Mouse (Mus musculus): ENCODE data around the gene Prpf38a. TPM values are rescaled to one million over a fixed set of nuclear protein-coding genes. Genes with fewer than 3 reads are reported as not detected.

Gene Prpf38a
- polyA plus RNA-seq (2015; fragmentation: Nextera tagmentation; extraction: Ambion mirVana), result 90.2 and 90.9 TPM in 2 replicates

DNA sequence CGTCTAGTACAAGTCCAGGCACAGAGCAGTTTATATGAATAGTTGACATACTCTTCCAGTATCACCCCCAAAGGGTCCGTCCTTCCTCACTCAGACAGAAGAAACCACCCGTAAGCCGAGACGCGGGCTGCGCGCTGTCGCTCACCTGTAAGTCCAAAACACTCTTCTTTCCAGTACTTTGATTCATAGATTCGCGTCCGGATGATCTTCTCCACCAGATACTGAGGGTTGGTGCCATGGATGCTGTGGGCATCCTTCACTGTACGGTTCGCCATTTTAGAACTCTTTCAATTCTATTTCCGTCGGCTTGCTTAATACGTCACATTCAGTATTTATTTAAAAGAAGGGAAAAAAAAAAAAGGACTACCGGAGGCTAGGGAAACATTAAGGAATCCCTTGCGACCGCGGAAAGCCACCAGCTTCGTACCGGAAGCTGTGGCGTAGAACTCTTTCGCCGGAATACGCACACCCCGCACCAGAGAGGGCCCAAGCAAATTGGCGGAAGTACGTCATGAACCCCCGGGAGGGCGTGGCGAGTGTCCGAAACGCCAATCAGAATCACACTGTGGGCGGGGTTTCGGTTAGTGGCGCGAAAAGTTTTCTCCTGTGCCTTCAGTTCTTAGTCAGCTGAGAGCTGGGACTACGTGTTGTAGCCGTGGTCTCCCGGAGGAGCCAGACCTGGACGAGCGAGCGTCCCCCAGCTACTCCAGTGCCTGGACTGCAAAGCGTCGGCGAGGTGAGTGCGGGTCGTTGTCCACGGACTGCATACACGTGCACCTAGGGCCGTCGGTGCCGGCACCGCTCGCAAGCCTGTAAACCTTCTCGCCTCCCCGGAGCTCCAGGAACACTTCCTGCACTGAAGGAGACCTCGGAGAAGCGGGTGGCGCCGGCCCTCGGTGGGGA is at the start of gene Prpf38a, which contains the start of gene Orc1:
Gene Prpf38a (minus strand): TSS at position 497 of the 903 bp plus-strand sequence.
Gene Orc1 (plus strand): TSS at position 584 of the 903 bp plus-strand sequence.
- peak; percentile 99 for ATAC-seq (ENCODE audit: borderline replicate concordance, extremely low read depth, low FRiP score, low TSS enrichment)
- H3K9ac ChIP-seq, result peak within 1 kb of the TSS; percentile 67
- under 1% methylated on average over 64 of the region's 64 CpGs for WGBS
- peak within 1 kb of the TSS; percentile 82 for H3K27ac ChIP-seq
- peak within 1 kb of the TSS; percentile 90 for H3K4me2 ChIP-seq
- H3K27me3 ChIP-seq, result no peaks in the 10 kb centered on the region
- H3K9me3 ChIP-seq, result no peaks in the 10 kb centered on the region
- peaks cover 21% of the 10 kb centered on the region for H3K4me1 ChIP-seq
- peaks cover 18% of the 10 kb centered on the region for H3K36me3 ChIP-seq
- peak within 1 kb of the TSS; percentile 85 for H3K4me3 ChIP-seq

DNA sequence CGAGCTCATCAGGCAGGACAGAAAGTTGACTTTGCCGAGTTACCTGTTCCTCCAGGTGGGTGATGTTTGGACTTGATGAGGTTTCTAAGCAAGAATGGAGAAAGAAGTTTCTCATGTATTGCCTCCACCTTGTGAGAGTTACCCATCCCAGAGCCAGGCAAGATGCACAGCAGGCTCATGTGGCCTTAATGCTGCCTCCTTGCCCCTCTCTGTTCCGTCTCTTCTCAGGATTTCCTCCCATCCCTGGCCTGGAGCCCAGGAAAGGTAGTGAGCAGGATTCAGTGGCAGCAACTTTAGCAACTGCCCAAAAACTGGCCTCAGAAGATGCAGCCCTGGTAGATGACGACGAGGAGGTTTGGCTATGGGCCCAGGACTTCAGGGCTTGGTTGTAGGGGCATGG is 47.9 kb upstream of the Prpf38a start:
- 82% methylated on average over 5 of the region's 5 CpGs for WGBS
- H3K4me2 ChIP-seq, result no peak overlapping the region
- H3K4me1 ChIP-seq, result no peaks in the 10 kb centered on the region
- no peaks in the 10 kb centered on the region for H3K9me3 ChIP-seq
- H3K27me3 ChIP-seq, result no peaks in the 10 kb centered on the region
- no peak overlapping the region for H3K9ac ChIP-seq
- ATAC-seq (ENCODE audit: borderline replicate concordance, extremely low read depth, low FRiP score, low TSS enrichment), result no peak
- no peak overlapping the region for H3K27ac ChIP-seq
- H3K36me3 ChIP-seq, result peaks cover 78% of the 10 kb centered on the region
- no peak overlapping the region for H3K4me3 ChIP-seq

DNA sequence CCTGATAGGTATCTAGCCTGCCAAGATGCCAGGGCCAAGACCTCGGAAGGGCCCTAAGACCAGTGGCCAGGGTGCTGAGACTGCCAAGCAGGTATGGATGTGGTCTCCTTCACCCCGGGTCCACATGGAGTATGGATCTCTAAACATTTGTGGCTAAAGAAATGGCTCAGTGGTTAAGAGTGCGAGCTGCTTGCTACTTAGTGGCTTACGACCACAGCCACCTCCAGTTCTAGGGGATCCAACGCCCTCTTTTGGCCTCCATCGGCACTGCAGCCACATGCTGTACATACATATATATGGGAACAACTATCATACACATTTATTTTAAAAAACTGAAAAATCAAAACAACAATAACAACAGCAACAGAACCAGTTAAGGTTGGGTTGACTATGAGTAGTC is 42.4 kb upstream of the Prpf38a start:
- Histone ChIP-seq H3K27me3 (no peaks in the 10 kb centered on the region), H3K27ac (no peak overlapping the region), H3K9me3 (no peaks in the 10 kb centered on the region), H3K4me1 (peaks cover 19% of the 10 kb centered on the region), H3K36me3 (peaks cover 25% of the 10 kb centered on the region), H3K4me3 (no peak overlapping the region), H3K9ac (no peak overlapping the region), H3K4me2 (no peak overlapping the region)
- no peak for ATAC-seq (ENCODE audit: borderline replicate concordance, extremely low read depth, low FRiP score, low TSS enrichment)
- 91% methylated on average over 6 of the region's 6 CpGs for WGBS

DNA sequence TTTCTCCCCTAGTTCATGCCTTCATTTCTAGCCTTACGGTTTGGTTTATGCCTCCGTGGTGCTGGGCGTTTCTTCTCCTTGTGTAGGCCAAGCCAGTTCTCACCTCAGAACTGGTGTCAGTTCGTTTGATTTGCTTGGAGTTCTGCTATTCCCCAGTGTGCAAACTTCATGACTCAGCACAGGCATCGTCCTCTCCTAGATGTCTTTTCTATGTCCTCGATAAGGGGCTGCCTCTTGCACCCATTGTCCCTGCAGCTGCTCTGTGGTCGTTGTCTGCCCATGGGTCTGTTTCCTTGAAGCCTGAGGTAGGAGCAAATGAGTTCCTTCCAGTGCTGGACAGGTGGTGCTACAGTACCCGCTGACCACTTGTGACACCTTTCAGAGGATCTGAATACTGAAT is 41.4 kb upstream of the Prpf38a start:
- peaks cover 15% of the 10 kb centered on the region for H3K36me3 ChIP-seq
- WGBS, result 11% methylated on average over 8 of the region's 8 CpGs

DNA sequence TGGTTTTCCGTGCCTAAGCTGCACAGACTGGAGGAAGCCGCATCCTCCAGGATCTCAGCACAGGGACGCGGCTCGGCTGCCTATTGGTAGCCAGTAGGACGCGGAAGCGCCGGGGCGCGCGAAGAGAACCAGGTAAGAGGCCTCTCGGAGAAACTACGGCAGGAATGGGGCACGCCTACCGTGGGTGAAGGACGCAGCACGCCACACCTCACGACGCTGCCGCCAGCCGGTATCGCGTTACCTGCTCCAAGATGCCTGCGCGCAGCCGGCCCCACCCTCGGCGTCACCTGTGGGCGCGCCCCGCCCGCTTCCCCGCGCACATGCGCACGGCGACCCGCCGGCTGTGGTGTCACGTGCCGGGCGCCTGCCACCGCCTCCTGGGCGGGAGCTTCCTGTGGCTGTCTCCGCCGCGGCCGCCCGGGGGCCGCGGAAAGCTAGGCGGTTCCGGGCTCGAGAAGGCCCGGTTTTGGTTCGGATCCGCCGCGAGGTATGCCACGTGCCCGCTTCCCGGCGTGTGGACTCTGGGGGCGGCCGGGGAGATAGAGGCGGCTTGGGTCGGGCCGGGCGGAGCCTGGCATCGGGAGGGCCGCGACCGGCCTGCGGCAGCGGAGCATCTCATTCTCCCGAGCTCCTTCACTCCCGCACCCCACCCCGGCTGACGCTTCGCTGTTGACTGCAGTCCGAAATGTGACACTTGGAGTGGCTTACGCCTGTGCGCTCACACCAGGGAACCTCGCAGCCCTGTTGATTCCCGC is 40.6 kb upstream of the Prpf38a start, which contains the start of gene Cc2d1b:
Gene Cc2d1b (plus strand): TSS at position 354 of the 755 bp plus-strand sequence.
- H3K9me3 ChIP-seq, result no peaks in the 10 kb centered on the region
- peak within 1 kb of the TSS; percentile 84 for H3K4me2 ChIP-seq
- peak within 1 kb of the TSS; percentile 90 for H3K27ac ChIP-seq
- peak; percentile 94 for ATAC-seq (ENCODE audit: borderline replicate concordance, extremely low read depth, low FRiP score, low TSS enrichment)
- H3K27me3 ChIP-seq, result no peaks in the 10 kb centered on the region
- H3K36me3 ChIP-seq, result peaks cover 7% of the 10 kb centered on the region; the same call in 1 of the 2 replicates
- WGBS, result under 1% methylated on average over 86 of the region's 86 CpGs
- H3K9ac ChIP-seq, result peak within 1 kb of the TSS; percentile 93
- H3K4me1 ChIP-seq, result peaks cover 19% of the 10 kb centered on the region
- H3K4me3 ChIP-seq, result peak within 1 kb of the TSS; percentile 88

More for the DNA sequence above, 41.4 kb upstream of the Prpf38a start:
- H3K4me3 ChIP-seq, result peak overlapping the region; percentile 88
- ATAC-seq (ENCODE audit: borderline replicate concordance, extremely low read depth, low FRiP score, low TSS enrichment), result no peak
- no peaks in the 10 kb centered on the region for H3K9me3 ChIP-seq
- no peaks in the 10 kb centered on the region for H3K27me3 ChIP-seq
- H3K4me1 ChIP-seq, result peaks cover 19% of the 10 kb centered on the region
- H3K9ac ChIP-seq, result peak overlapping the region; percentile 93
- H3K4me2 ChIP-seq, result peak overlapping the region; percentile 84
- H3K27ac ChIP-seq, result peak overlapping the region; percentile 90

DNA sequence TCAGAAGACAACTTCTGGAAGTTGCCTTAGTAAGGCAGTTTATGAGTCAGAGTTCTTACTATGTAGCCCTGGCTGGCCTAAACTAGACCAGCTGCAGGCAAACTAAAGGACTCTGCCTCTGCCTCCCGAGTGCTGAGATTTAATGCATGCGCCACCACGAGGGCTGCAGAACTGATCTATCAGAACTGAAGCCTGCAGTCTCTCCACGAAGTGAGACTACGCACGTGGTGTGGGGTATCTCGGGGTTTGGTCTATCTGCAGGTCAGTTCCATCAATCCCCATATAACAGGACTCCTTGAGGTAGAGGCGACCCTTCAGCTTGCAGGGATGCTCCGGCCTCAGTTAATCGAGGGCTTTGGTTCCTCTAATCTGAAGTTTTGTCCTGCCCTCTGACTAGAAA is 40.0 kb upstream of the Prpf38a start:
- ATAC-seq (ENCODE audit: borderline replicate concordance, extremely low read depth, low FRiP score, low TSS enrichment), result peak; percentile 30
- Histone ChIP-seq H3K27me3 (no peaks in the 10 kb centered on the region), H3K9ac (peak overlapping the region; percentile 93), H3K27ac (peak overlapping the region; percentile 90), H3K4me2 (peak overlapping the region; percentile 84), H3K9me3 (no peaks in the 10 kb centered on the region), H3K4me3 (peak overlapping the region; percentile 88), H3K4me1 (peaks cover 19% of the 10 kb centered on the region), H3K36me3 (peaks cover 3% of the 10 kb centered on the region; the same call in 1 of the 2 replicates)
- WGBS, result 3% methylated on average over 10 of the region's 10 CpGs

DNA sequence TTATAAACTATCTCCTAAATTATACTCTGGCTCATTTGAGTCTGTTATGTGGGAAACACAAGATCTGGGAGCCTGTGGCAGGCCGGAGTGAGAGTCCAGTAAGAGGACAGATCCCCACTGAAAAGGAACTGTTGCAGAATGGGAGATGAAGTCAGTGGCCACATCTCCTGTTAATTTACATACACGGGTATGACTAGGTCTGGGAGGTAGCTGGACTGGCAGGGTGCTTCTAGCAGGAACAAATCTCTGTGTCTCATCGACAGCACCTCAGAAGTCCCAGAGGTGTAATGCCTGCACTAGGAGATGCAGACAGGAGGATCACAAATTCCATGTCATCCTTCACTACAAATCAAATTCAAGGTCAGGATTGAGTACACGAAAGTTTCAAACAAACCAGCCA is 39.5 kb upstream of the Prpf38a start:
- peak overlapping the region; percentile 88 for H3K4me3 ChIP-seq
- H3K27me3 ChIP-seq, result no peaks in the 10 kb centered on the region
- H3K36me3 ChIP-seq, result peaks cover 4% of the 10 kb centered on the region; the same call in 1 of the 2 replicates
- ATAC-seq (ENCODE audit: borderline replicate concordance, extremely low read depth, low FRiP score, low TSS enrichment), result no peak
- H3K9ac ChIP-seq, result peak overlapping the region; percentile 93
- peak overlapping the region; percentile 90; the same call in 1 of the 2 replicates for H3K27ac ChIP-seq
- H3K9me3 ChIP-seq, result no peaks in the 10 kb centered on the region
- peaks cover 19% of the 10 kb centered on the region for H3K4me1 ChIP-seq
- WGBS, result 62% methylated on average over 4 of the region's 4 CpGs
- H3K4me2 ChIP-seq, result peak overlapping the region; percentile 84

DNA sequence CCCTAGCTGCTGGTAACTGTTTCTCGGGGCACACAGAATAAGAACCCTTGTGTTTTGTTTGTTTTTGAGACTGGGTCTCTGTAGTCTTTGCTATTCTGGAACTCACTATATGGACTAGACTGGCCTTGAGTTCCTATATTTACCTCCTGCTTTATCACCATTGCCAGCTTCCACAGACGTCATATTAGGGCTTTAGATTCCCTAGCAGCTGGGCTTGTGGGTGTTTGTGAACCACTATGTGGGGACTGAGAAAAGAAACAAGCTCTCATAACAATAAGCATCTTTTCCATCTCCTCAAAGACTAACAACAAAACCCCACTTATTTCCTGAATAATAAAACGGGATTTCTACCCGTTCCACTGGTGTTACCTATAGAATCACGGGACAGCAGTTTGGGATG is 31.8 kb upstream of the Prpf38a start:
- Histone ChIP-seq H3K27ac (no peak overlapping the region), H3K4me2 (no peak overlapping the region), H3K4me3 (no peak overlapping the region), H3K9ac (no peak overlapping the region), H3K36me3 (peaks cover 15% of the 10 kb centered on the region; the same call in 1 of the 2 replicates), H3K4me1 (no peaks in the 10 kb centered on the region), H3K9me3 (no peaks in the 10 kb centered on the region), H3K27me3 (no peaks in the 10 kb centered on the region)
- no peak for ATAC-seq (ENCODE audit: borderline replicate concordance, extremely low read depth, low FRiP score, low TSS enrichment)
- WGBS, result 85% methylated on average over 5 of the region's 5 CpGs

DNA sequence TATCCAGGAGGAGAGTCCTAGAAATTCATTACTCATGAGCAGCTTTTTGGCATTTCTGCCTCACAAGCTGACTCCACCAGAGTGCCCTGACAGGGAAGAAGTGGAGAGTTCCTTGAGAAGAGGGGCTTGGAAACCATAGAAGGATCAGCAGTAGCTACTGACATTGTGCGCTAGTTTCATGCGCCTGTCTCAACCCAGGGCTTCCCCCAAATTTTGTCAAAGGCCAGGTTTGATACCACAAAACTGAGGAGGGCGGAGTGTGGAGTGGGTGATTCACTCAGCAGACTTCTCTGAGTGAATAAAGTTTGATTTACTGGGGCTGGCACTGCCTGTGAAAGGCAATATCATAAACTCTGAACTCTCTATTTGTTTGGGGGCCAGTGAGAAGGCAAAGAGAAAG is 29.5 kb upstream of the Prpf38a start:
- no peak for ATAC-seq (ENCODE audit: borderline replicate concordance, extremely low read depth, low FRiP score, low TSS enrichment)
- H3K27me3 ChIP-seq, result no peaks in the 10 kb centered on the region
- H3K4me2 ChIP-seq, result no peak overlapping the region
- no peak overlapping the region for H3K4me3 ChIP-seq
- no peak overlapping the region for H3K27ac ChIP-seq
- H3K4me1 ChIP-seq, result no peaks in the 10 kb centered on the region
- no peaks in the 10 kb centered on the region for H3K9me3 ChIP-seq
- WGBS, result 80% methylated on average over 3 of the region's 3 CpGs
- H3K9ac ChIP-seq, result no peak overlapping the region
- peaks cover 31% of the 10 kb centered on the region; the same call in 1 of the 2 replicates for H3K36me3 ChIP-seq

DNA sequence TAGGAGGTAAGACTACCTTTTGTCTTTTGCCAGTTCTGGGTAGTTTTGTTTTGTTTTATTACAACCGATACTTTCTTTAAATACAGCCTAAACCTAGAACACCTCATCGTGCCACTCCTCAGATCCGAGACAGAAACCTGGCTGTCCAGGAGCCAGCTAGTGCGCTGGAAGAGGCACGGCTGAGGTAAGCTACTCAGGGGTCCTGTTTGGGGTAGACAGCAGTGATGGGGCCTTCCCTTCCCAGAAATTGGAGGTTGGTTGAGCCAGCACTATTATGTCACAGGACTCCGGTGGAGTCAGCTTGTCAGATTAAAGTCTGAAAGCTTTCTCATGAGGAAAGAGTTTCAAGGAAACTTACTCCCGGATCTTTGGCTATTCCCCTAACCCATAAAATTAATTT is 22.7 kb upstream of the Prpf38a start:
- no peak for ATAC-seq (ENCODE audit: borderline replicate concordance, extremely low read depth, low FRiP score, low TSS enrichment)
- Histone ChIP-seq H3K4me2 (no peak overlapping the region), H3K27ac (no peak overlapping the region), H3K9me3 (no peaks in the 10 kb centered on the region), H3K4me3 (no peak overlapping the region), H3K4me1 (no peaks in the 10 kb centered on the region), H3K9ac (no peak overlapping the region), H3K36me3 (peaks cover 58% of the 10 kb centered on the region), H3K27me3 (no peaks in the 10 kb centered on the region)
- 93% methylated on average over 7 of the region's 7 CpGs for WGBS

DNA sequence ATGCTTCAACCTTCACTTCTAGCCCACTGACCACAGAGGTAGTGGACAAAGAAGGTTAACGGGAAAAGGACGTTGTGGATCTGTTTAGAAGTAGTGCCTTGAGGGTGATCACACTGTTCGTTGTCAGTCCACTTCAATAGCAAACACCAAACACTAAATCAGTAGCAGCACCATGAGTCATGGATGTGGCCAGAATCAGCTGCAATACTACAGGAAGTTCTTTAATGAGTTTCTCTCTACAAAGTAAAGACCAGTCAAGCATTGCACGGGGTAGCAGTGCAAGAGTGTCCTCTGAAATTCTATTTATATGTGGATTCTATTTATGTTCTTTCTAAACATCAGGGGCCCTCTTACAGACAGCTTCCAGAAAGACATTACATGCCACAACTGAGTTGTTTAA is 19.2 kb upstream of the Prpf38a start:
- 79% methylated on average over 4 of the region's 4 CpGs for WGBS
- H3K4me1 ChIP-seq, result no peaks in the 10 kb centered on the region
- H3K36me3 ChIP-seq, result peaks cover 27% of the 10 kb centered on the region
- no peak for ATAC-seq (ENCODE audit: borderline replicate concordance, extremely low read depth, low FRiP score, low TSS enrichment)
- H3K27ac ChIP-seq, result no peak overlapping the region
- H3K9ac ChIP-seq, result no peak overlapping the region
- no peak overlapping the region for H3K4me2 ChIP-seq
- no peak overlapping the region for H3K4me3 ChIP-seq
- H3K27me3 ChIP-seq, result no peaks in the 10 kb centered on the region
- no peaks in the 10 kb centered on the region for H3K9me3 ChIP-seq
